Mouse (Mus musculus) heart, postnatal 4 days (tissue): ENCODE results near the gene Dhcr24. TPM values are rescaled to one million over a fixed set of nuclear protein-coding genes. Genes with fewer than 3 reads are reported as not detected.

Experiments
- total RNA-seq, 2 experiments: library from RNA; stranded (reverse); gene quantifications; 2 replicates each; pipeline ENCODE4 v1.2.3; 2021

Gene Dhcr24
- total RNA-seq, 2 experiments from 2014 or later, result 31.9 to 34.3 TPM

Other genes starting within 250 kb of the Dhcr24 start
- 10 to 100 TPM; 39.2 to 40.3 TPM for gene Usp24, start 244.8 kb upstream of the Dhcr24 start, total RNA-seq
- gene Pcsk9, start 96.7 kb upstream of the Dhcr24 start, total RNA-seq, result not detected
- not detected for gene Bsnd, start 68.8 kb upstream of the Dhcr24 start, total RNA-seq
- gene Lexm, start 56.2 kb downstream of the Dhcr24 start, total RNA-seq, result not detected
- gene Ttc22, start 61.4 kb downstream of the Dhcr24 start, total RNA-seq, result under 1 TPM; 0.38 to 0.45 TPM
- gene Pars2, start 90.0 kb downstream of the Dhcr24 start, total RNA-seq, result 1 to 10 TPM; 6.7 to 7.4 TPM
- 10 to 100 TPM; 21.6 to 23.9 TPM for gene Ttc4, start 117.9 kb downstream of the Dhcr24 start, total RNA-seq
- gene Mroh7, start 169.9 kb downstream of the Dhcr24 start, total RNA-seq, result 1 to 10 TPM in 1 of 2 experiments, under 1 TPM in 1; 0.16 to 1.1 TPM
- gene Fam151a, start 172.9 kb downstream of the Dhcr24 start, total RNA-seq, result under 1 TPM; 0.19 to 0.41 TPM
- gene Acot11, start 244.0 kb downstream of the Dhcr24 start, total RNA-seq, result 10 to 100 TPM; 12.7 to 13.7 TPM